Mouse (Mus musculus): ENCODE data around the gene Hip1. TPM values are rescaled to one million over a fixed set of nuclear protein-coding genes. Genes with fewer than 3 reads are reported as not detected.
"Not testable (repeated sequence)": the region's sequence is repeated elsewhere in the genome, so short reads cannot be mapped to it uniquely, and the experiment has no call there.

Gene Hip1
- total RNA-seq, 2 experiments from 2014 or later, result 0.19 to 1.2 TPM

DNA sequence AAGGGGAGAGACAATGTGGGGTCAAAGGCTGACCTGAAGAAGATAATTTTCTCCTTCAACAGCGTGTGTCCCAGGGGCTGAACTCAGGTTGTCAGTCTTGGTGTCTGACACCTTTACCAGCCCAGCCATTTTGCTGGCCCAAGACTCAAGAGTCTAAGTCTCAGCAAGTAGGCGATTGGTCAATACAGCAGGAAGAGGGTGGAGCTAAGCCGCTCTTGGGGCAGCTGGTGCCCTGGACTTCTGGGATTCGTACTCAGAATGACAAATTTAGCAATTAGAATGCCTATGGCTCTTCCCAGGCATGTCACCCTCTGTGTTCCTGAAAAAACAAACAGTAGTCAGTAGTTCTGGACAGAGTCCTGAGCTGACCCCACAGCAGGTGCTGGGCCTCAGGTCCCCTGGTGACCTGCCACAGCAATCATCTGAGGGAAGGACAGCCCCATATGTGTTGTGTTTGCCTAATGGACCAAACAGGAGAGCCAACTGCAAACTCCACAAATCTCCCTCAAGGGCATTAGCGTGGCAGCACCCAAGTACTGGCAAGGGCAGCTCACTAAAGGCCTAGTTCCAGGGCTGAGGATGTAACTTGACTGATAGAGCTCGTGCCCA lies 47.5 kb downstream of the Hip1 start:
- no peak for ATAC-seq (replicated peaks; ENCODE audit: low FRiP score, low TSS enrichment, poor library complexity, severe bottlenecking)

DNA sequence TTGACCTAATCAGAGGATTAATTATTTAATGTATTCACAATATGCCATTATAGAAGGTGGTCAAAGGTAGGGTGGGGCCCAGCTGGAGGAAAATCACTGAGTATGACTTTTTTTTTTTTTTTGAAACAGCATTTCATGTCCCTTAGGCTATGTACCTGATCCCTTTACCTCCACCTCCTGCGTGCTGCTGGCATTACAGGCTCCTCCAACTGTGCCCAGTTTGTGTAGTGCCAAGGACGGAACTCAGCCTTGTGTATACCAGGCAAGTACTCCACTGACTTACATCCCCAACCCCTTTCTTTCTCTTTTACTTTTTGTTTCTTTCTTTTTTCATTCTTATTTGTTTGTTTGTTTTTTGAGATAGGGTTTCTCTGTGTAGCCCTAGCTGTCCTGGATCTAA lies 48.4 kb downstream of the Hip1 start:
- ATAC-seq (replicated peaks; ENCODE audit: low FRiP score, low TSS enrichment, poor library complexity, severe bottlenecking), result no peak

DNA sequence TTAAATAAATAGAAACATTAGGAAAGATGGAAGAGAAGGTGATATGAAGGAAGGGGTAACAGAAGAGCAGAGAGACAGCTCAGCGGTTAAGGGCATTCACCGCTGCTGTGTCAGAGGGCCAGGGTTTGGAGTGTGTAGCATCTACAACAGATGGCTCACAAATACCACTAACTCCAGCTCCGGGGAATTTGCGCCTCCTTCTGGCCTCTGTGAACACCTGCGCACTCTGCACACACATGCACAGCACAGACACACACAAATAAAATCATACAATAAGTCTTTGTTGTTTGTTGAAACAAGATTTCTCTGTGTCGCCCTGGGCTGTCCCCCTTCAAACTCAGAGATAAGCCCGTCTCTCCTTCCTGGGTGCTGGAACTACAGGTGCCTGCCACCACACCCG lies 49.4 kb downstream of the Hip1 start:
- ATAC-seq (replicated peaks; ENCODE audit: low FRiP score, low TSS enrichment, poor library complexity, severe bottlenecking), result no peak

DNA sequence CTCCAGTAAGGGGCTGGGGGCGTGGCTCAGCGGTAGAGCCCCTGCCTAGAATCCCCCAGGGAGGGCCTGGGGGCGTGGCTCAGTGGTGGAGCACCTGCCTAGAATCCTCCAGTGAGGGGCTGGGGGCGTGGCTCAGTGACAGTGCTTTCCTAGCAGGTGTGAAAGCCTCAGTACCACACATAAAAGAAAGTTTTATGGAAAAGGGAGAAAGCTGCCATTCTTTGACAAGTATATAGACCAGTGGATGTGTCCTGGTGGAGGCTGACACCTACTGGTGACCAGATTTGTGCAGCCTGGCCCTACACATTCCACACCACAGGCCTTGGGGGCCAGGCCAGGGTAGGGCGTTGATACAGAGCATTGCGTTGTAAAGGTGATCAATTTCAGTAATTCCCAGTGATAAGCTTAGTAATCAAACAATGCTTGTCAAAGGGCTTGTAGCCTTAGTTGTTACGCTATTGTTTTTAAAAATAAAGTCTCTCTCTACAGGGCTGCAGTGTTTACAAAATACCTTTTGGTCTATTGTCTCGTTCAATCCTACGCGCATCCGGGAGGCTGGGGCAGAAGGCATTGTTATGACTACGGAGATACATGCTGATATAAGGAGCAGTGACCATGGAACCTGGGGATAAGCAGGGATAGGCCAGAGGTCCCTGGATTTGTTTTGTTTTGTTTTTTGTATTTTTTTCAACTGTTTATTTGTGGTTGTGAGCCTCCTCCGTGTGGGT lies 50.6 kb downstream of the Hip1 start:
- no peak for ATAC-seq (replicated peaks; ENCODE audit: low FRiP score, low TSS enrichment, poor library complexity, severe bottlenecking)

DNA sequence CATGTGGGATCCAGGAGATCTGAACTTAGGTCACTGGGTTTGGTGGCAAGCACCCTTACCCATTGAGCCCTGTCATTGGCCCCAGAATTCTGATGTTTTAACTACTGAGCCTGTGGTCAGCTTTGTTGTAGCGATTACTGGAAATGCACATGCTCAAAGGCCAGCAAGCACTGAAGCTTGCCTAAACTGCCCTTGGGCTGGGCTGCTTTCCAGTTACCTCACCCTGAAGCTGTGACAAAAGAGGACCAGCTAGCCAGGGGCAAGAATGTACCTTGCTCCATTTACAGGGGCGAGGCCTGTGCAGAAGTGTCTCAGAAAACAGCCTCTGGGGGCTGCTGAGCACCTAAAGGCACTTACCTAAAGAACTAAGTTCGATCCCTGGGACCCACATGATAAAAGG lies 51.8 kb downstream of the Hip1 start:
- no peak for ATAC-seq (replicated peaks; ENCODE audit: low FRiP score, low TSS enrichment, poor library complexity, severe bottlenecking)

DNA sequence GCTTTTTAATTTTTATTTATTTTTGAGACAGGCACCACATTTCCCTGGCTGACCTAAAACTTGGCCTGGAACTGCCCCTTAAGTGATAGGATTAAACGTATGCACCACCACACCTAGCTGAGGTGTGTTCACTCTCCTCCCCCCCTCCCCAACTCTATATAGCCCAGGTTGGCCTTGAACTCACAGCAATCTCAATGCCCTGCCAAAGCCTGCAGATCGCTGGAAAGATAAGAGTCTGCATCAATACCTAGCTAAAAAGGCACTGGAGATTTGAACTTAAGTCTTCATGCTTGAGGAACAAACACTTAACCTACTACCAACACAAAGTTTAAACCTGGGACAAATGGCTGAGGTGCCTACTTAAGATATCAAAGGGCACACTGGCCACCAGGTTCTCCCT lies 52.8 kb downstream of the Hip1 start:
- ATAC-seq (replicated peaks; ENCODE audit: low FRiP score, low TSS enrichment, poor library complexity, severe bottlenecking), result no peak

DNA sequence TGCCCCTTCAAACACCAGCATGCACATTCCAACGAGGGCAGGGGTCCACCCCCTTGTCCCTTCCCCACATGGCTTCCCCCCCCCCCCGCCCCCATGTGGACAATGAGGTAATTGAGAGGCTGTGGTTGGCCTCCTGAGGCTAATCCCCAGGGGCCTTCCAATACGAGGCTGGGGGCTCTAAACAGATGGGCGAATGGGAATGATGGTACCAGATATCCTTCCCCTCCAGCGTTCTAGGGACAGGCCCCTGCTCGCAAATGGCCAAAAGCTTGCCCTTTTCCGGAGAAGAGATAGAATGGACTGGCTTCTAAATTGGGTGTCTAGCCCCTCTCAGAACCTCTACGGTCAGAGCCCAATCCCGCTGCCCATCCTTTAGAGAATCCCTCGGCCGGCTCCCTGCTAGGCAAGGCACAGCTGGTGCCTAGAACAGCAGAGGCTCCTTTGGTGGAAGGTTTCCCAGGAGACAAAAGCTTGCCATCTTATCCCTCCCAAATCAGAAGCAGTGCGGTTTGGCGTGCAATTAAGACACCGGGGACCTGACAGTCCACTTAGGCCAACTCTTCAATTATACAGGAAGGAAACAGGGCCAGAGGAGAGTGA lies 55.1 kb downstream of the Hip1 start:
- no peak for ATAC-seq (replicated peaks; ENCODE audit: low FRiP score, low TSS enrichment, poor library complexity, severe bottlenecking)

DNA sequence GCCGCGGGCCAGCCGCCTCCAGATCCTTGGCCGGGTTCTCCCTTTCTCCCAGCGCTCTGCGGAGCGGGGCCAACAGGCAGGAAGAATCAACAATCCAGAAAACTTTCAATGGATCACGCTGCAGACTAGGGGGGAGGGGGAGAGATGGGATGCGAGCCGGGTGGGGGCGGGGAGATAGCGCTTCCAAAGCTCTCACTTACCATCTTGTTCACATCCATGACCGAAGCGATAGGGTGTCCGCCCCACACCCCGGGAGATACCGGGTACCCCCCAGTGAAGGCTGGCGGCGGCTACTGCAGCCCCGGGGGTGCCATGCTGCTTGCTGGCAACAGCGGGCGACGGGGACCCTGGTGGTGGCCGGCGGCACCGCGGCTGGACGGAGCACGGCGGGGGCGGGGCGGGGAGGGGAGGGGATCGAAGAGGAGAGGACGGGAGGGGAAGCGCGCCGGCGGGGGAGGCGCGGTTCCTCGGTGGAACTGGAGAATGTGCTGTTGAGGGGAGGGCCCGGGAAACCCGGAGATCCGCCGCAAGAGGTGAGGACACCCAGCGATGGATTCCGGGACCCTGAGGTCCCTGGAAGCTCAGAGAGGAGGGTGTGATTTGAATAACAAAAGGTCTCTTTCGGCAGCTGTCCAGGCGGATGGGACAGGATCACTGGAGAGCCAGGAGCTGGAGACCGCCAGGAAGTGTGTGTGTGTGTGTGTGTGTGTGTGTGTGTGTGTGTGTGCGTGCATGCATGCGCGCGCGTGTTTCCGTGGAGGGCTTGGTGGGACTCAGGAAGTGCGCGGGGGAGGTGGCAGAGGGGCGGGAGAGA lies 55.8 kb downstream of the Hip1 start:
- ATAC-seq (replicated peaks; ENCODE audit: low FRiP score, low TSS enrichment, poor library complexity, severe bottlenecking), result peak; percentile 64

DNA sequence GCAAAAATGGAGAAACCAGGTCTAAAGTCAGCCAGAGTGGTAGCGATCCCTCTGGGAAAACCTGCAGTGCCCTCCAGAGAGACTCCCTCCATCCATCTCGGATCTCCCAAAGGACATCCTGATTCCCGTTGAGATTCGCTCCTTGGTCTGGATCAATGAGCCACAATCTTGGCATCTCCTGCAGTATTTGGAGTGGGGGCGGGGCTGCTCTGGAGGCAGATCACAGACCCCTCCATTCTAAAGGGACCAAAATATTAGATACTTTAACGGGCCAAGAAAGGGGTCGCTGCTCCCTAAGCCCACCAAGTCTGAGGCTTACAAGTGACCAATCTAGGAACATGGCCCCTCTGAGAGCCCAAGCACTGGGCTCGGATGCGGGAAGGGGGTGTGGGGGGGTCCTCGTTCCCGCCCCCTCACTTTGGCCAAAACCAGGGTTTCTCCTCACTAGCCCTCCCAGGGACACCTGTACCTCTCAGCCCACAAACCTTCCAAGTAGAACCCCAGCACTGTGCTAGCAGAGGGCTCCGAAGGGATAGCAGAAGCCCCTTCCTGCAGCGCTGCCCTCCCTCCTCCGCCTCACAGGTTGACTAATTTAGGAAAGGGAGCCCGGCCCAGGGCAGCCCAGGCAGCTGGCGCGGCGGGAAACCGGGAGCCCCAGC lies 56.6 kb downstream of the Hip1 start:
- ATAC-seq (replicated peaks; ENCODE audit: low FRiP score, low TSS enrichment, poor library complexity, severe bottlenecking), result no peak

DNA sequence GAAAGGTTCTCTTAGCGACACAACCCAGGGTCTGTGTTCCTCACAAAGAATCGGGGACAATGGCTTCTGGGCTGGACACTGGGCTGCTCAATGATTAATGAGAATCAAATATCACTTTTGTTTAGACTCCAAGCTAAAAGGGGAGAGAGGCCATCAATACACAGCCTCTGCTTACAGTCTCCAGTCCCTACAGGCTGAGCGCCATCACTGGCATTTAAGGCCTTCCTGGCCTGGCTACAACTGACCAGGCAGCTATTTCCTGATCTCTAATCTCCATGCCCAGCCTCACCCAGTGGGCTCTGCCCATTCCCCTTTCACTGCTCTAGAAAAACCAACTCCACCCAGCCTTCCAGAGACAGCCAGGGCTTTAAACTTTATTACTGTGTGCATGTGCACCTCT lies 59.6 kb downstream of the Hip1 start:
- no peak for ATAC-seq (replicated peaks; ENCODE audit: low FRiP score, low TSS enrichment, poor library complexity, severe bottlenecking)

DNA sequence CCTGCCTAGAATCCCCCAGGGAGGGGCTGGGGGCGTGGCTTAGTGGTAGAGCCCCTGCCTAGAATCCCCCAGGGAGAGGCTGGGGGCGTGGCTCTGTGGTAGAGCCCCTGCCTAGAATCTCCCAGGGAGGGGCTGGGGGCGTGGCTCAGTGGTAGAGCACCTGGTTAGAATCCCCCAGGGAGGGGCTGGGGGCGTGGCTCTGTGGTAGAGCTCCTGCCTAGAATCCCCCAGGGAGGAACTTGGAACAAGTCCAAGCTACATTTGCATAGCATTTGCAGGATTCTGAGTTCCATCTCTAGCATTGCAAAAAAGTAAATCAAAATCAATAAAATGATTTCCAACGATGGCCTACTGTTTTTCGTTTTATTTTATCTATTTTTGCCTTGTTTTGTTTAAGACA lies 61.1 kb downstream of the Hip1 start:
- ATAC-seq (replicated peaks; ENCODE audit: low FRiP score, low TSS enrichment, poor library complexity, severe bottlenecking), result not testable (repeated sequence)

DNA sequence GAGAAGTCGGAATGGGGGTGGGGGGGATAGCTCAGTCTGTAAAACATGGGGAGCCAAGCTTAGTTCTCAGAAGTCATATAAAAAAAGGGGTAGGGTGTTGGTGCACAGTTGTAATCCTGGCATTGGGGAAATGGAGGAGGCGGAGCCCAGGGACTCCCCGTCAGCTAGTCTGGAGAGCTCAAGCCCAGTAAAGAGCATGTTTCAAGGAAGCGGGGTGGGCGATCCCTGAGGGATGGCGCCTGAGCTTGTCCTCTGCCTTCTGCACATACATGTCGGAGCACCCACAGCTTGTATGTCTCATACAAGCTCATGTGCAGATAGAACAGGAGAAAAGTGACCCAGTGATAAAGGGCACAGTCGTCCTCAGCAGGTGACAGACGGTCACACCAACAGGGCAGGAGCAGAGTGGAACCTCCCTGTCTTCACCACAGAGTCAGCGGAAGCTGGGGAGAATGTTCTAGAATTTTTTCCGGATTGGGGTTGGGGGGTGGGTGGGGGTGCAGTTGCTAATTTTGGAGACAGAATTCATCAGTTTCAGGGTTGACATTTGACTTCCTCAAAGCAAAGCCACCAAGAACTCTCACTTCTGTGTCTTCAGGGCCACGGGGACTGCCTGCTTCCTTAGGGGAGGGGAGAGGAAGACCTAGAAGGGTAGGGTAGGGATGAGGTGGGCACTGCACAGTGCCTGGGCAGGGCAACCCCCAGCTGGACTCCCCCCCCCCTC lies 65.9 kb downstream of the Hip1 start:
- no peak for ATAC-seq (replicated peaks; ENCODE audit: low FRiP score, low TSS enrichment, poor library complexity, severe bottlenecking)

DNA sequence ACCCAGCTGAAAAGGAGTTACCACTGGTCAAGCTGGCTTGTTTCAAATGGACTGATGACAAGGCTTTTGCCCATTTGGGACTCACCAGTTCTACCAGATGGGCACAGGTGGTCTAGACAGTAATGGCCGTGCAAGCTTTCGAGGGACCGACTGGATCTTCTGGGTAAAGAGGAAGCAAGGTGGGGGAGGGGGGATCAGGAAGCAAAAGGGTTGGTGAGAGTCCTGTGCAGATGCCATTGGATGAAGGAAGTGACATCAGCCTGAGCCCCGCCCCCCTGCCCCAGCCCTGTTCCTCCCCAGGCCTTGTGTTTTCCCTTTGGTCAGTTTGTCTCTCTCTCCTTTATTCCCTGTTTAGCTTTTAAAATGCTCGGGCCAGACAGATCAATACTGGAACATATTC lies 68.7 kb downstream of the Hip1 start:
- no peak for ATAC-seq (replicated peaks; ENCODE audit: low FRiP score, low TSS enrichment, poor library complexity, severe bottlenecking)

DNA sequence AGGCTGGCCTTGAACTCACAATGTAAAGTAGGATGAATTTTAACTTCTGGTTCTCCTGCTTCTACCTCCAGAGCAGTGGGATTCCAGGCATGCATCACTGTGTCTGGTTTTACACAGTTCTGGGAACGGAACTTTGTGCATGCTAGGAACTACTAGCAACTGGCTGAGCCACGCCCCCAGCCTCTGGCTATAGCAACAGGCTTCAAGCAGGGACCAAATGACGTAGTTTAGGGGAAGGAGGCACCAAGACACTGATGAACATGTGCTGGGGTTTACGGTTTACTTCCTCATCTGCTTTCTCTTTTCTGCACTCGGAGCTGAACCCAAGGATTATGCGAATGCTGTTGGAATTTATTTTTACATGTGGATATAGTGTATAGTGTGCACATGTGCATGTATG lies 72.5 kb downstream of the Hip1 start:
- no peak for ATAC-seq (replicated peaks; ENCODE audit: low FRiP score, low TSS enrichment, poor library complexity, severe bottlenecking)

DNA sequence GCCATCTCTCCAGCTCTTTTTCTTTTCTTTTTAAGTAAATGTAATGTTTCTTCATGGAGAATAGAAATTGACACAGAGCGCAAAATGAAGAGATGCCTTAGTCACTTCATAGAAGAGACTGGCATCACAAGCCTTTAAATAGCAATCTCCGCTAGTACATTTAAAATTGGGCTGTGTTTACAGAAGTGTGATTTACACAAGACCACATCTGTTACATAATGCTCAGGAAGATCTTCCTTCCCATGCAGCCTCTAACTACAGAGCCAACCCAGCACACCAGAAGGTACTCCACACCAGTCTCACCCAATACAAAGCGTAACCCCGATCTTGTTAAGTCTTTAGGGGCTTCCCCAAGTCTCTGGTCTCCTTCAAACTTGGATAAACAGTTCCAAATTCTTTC lies 73.2 kb downstream of the Hip1 start:
- ATAC-seq (replicated peaks; ENCODE audit: low FRiP score, low TSS enrichment, poor library complexity, severe bottlenecking), result no peak

DNA sequence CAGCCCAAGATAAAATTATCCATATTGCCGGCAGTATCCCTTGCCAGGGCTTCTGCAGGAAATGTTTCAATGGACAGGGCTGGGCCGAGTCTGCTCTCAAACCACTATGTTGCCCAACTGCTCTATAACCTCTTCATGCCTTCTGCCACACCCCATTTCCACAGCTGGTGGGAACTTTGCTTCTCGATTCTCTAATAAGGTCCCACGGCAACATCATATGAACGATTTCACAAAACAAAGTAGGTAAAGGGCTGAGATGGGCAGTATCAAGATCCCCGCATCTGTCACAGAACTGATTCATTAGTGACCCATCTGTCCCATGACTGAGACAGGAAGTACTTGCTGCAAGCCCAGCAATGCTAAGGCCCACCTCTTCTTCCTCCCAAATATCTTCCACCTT lies 76.6 kb downstream of the Hip1 start:
- no peak for ATAC-seq (replicated peaks; ENCODE audit: low FRiP score, low TSS enrichment, poor library complexity, severe bottlenecking)

DNA sequence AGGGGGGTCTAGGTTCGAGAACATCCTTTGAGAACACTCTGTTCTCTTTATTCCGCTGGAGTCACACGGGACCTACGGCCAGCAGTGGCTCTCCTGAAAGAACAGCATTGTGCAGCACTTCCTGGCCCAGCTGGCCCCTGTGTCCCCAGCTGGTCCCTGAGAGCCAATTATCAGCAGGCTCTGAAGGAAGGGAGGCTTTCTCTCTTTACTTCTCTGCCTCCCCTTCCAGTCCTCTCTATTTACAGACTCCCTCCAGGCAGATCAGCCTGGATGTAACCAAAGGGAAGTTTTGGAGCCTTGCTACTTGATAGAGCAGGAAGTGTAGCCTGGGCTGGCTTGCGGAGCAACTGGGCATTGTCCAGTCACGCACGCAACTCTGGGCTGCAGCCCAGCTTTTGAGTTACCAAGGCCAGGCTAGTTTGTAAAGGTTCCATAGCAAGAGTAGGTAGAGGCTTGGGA lies 79.1 kb downstream of the Hip1 start:
- no peak for ATAC-seq (replicated peaks; ENCODE audit: low FRiP score, low TSS enrichment, poor library complexity, severe bottlenecking)

DNA sequence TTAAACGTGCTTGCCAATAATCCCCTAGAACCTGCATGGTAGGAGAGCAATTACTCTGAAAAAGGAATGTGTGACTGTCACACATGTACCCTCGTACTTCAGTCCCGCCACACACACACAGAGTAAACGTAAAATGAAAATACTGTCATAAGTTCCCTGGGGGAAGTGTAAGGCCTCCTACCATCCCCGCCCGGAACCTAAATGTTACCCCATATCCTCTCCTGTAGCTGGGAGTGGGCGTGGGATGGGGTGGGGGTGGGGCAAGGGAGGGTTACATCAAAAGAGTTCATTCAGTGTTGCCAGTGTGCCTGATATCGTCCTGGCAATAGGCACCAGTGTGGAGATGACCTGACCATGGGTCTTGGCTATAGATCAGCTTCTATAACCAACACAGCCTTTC lies 81.5 kb downstream of the Hip1 start:
- ATAC-seq (replicated peaks; ENCODE audit: low FRiP score, low TSS enrichment, poor library complexity, severe bottlenecking), result no peak

DNA sequence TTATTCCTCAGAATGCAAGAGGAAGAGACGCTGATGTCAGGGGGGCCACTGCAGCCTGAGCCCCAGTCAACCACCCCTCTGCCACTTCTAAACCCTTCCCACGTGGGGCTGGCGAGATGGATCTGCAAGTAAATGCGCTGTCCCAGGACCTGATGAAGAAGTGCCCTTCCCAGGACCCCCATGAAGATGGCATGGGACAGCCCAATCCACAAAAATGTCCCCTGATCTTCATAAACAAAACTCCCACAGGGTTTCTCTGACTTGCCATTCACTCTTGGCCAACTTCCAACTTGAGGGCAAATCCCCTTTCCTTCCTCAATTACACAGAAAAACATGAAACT lies 84.1 kb downstream of the Hip1 start:
- no peak for ATAC-seq (replicated peaks; ENCODE audit: low FRiP score, low TSS enrichment, poor library complexity, severe bottlenecking)
